In the genomic region with DNA sequence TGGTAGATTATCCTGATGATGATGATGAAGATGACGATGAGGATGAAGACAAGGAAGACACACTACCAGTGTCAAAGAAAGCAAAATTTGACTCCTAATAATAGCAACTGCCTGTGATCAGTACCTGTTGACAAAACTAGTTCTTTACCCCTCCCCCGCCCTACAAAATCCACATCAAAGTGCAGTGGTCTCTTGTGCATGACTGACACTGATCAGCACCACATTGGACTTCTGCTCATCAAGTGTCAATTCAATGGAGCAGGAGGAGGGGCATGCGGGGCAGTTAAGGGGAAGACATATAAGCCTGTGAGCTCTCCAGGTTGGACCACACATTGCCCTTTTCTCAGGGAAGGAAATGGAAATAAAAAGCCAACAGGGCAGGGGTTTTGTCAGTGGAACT, we compare ENCODE assay signal across 8 mouse cellular contexts. TPM values are rescaled to one million over a fixed set of nuclear protein-coding genes. Genes with fewer than 3 reads are reported as not detected.
DNase-seq lines count a peak whose midpoint lies in the region; ATAC-seq lines count a peak whose summit lies in the region.

No protein-coding gene starts in this region.

- ATAC-seq in heart, embryonic 16.5 days (replicated peaks; ENCODE audit: extremely low read depth, insufficient read depth, low FRiP score): no peak
- no peak for ATAC-seq in midbrain, embryonic 12.5 days (ENCODE audit: low FRiP score, low read depth)

- no peaks in the 10 kb centered on the region for H3K36me3 ChIP-seq in heart, embryonic 16.5 days (ENCODE audit: control insufficient read depth, insufficient read depth)
- no peaks in the 10 kb centered on the region for H3K36me3 ChIP-seq in midbrain, embryonic 12.5 days

- 58% methylated on average over 3 of the region's 3 CpGs for WGBS in heart, embryonic 16.5 days
- WGBS in midbrain, embryonic 12.5 days: 67% methylated on average over 3 of the region's 3 CpGs

- peak overlapping the region; percentile 81 for H3K9ac ChIP-seq in heart, embryonic 16.5 days (ENCODE audit: low read length)
- peak overlapping the region; percentile 57; the same call in 1 of the 2 replicates for H3K9ac ChIP-seq in midbrain, embryonic 12.5 days (replicated peaks)

- no peak overlapping the region for H3K27ac ChIP-seq in heart, embryonic 16.5 days (ENCODE audit: low read length)
- peak overlapping the region; percentile 92; the same call in 1 of the 2 replicates for H3K27ac ChIP-seq in midbrain, embryonic 12.5 days (replicated peaks)

- intact Hi-C loops in left cerebral cortex, postnatal 4 days (cut with DNase I): no loop called here

- peak overlapping the region; percentile 86 for H3K4me2 ChIP-seq in heart, embryonic 16.5 days (ENCODE audit: low read depth, low read length)
- peak overlapping the region; percentile 60 for H3K4me2 ChIP-seq in midbrain, embryonic 12.5 days (replicated peaks)

- H3K4me3 ChIP-seq in heart, embryonic 16.5 days (ENCODE audit: low read length): peak overlapping the region; percentile 67
- peak overlapping the region; percentile 54 for H3K4me3 ChIP-seq in midbrain, embryonic 12.5 days

- peak; percentile 13 for DNase-seq in left cerebral cortex, postnatal 4 days
- DNase-seq in left cerebral cortex, adult 9 months (ENCODE audit: low spot score in 2 of 2): no peak
- peak; percentile 59 for DNase-seq in ZHBTc4 (ENCODE audit: low read depth, low spot score)
- no peak for DNase-seq in gastrocnemius, postnatal 4 days (ENCODE audit: low spot score in 2 of 2)
- DNase-seq in adrenal gland, adult 2 months: no peak
- no peak for DNase-seq in layer of hippocampus, adult 11-12 months (ENCODE audit: low spot score)

- no peaks in the 10 kb centered on the region for H3K4me1 ChIP-seq in heart, embryonic 16.5 days (ENCODE audit: control insufficient read depth, insufficient read depth, low read length)
- H3K4me1 ChIP-seq in midbrain, embryonic 12.5 days: peaks cover 4% of the 10 kb centered on the region; the same call in 1 of the 2 replicates

- H3K27me3 ChIP-seq in heart, embryonic 16.5 days (ENCODE audit: control insufficient read depth, insufficient read depth, low read length): no peaks in the 10 kb centered on the region
- no peaks in the 10 kb centered on the region for H3K27me3 ChIP-seq in midbrain, embryonic 12.5 days

- no peaks in the 10 kb centered on the region for H3K9me3 ChIP-seq in heart, embryonic 16.5 days (replicated peaks; ENCODE audit: control insufficient read depth, low read length)
- H3K9me3 ChIP-seq in midbrain, embryonic 12.5 days: 0 out of 2 replicates have a peak, but pooled peaks cover 3% of the 10 kb centered on the region

RNA-seq across cellular contexts. Expression of gene Scaf8, which starts 29.6 kb away (rescaled TPM):
- 10 to 100 TPM; 71.8 to 73.7 TPM for total RNA-seq in left cerebral cortex, postnatal 4 days (2021)
- polyA plus RNA-seq in heart, embryonic 16.5 days (2015; fragmentation: Nextera tagmentation; extraction: Ambion mirVana): 12.6 and 13.7 TPM in 2 replicates
- 28.0 and 30.5 TPM in 2 replicates for polyA plus RNA-seq in midbrain, embryonic 12.5 days (2016; fragmentation: Nextera tagmentation; extraction: Ambion mirVana)
- 10 to 100 TPM; 42.4 to 47.1 TPM for total RNA-seq in gastrocnemius, postnatal 4 days (2021)
- total RNA-seq in adrenal gland, adult 2 months (2021): 10 to 100 TPM; 37.0 to 46.6 TPM
- polyA plus RNA-seq in adrenal gland, adult 2 months (2012; rRNA removed): 23.6 and 30.4 TPM in 2 replicates

Comparison
In these comparisons a context has a peak if more than half of its experiments do, and no peak if none do; other contexts are left out.
1. DNase-seq: peak in left cerebral cortex, postnatal 4 days (single experiment) and ZHBTc4 (single experiment); none in left cerebral cortex, adult 9 months (0 of 2), gastrocnemius, postnatal 4 days (0 of 2), adrenal gland, adult 2 months (single experiment) and layer of hippocampus, adult 11-12 months (single experiment).